Mouse (Mus musculus) testis, adult 2 months (tissue): ENCODE data around the gene Iqcg.

Experiments
- CTCF ChIP-seq: fragments of 200-500 bp; IDR thresholded peaks from 2 replicates; pipeline ENCODE4 v1.5.1; 2012; ENCODE audit warnings: low read depth, mild to moderate bottlenecking, inconsistent platforms, low read length, moderate library complexity; ENCODE audit not compliant: control insufficient read depth, insufficient read depth, insufficient replicate concordance
- POLR2A ChIP-seq: fragments of 200-500 bp; IDR thresholded peaks from 2 replicates; pipeline ENCODE4 v1.6.1; 2012; ENCODE audit warnings: low read depth, mild to moderate bottlenecking, inconsistent platforms, low read length, moderate library complexity; ENCODE audit not compliant: control insufficient read depth

DNA sequence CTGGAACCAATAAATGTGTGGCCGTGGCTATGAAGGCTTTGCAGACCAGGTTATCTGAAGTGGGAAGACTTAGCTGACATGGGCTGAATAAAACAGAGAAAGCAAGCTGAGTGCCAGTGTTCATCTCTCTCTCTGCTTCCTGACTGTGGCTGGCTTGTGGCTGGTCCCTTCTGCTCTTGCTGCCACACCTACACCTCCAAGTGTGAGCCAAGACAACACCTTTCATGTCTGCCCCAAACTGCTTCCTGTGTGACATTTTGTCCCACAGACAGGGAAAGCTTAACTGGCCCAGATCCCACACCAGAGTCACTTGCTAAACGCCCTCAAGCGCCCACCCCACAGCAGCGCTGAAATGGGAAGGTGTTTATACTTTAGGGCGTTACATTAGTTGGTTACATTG is 2.9 kb downstream of the Iqcg start:
- no peak for TF ChIP-seq CTCF
- TF ChIP-seq POLR2A: no peak
